Mouse (Mus musculus): ENCODE results near the gene Zfp111. TPM values are rescaled to one million over a fixed set of nuclear protein-coding genes. Genes with fewer than 3 reads are reported as not detected.

The Zfp111 gene
- total and polyA plus RNA-seq, 3 experiments, result 1.1 to 3.6 (median 3.2) TPM

DNA sequence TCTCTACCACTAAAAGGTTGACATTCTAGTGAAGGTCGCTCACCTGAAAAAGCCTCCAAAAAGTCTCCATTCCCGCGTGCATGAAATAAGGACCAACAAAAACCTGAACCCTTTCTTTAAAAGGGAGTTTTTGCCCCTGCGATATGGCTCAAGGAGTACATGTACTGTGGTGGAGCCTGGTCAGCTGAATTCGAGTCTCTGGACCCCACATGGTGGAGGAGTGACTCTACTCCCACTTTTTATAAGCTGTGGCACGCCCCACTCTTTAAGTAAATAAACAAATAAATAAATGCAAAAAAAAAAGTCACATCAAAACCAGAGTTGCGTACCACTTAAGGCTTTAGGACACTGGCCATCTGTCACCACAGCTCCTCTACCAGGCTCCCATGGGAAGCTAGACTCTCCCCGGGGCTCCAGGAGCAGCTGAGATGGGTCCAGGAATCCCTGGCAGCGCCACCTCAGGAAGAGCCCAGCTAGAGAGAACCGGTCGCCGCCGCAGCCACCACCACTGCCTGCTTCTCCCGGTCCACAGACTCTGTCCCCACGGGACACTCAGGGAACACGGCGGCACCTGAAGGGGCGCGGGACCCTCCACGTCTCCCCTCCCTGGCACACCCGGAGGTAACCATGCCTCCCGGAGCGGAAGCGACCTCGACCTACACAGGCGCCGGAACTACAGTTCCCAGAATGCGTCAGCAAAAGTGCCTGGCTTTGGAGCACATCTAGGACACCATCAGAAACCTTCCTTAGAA lies 26.0 kb upstream of the Zfp111 start, which contains the start of gene Zfp109:
Zfp109 (minus strand) TSS at position 521 of the 752 bp plus-strand sequence.
- Histone ChIP-seq H3K9ac (ENCODE audit: low read depth, low read length) (peak within 1 kb of the TSS; percentile 74), H3K36me3 (ENCODE audit: control insufficient read depth, insufficient read depth, low read length) (no peaks in the 10 kb centered on the region), H3K79me2 (replicated peaks; ENCODE audit: control insufficient read depth, insufficient read depth, low read length) (no peaks in the 10 kb centered on the region), H3K4me1 (ENCODE audit: control insufficient read depth, insufficient read depth, low read length) (no peaks in the 10 kb centered on the region), H3K27ac (peak within 1 kb of the TSS; percentile 54), H3K27me3 (ENCODE audit: control insufficient read depth, insufficient read depth, low read length) (no peaks in the 10 kb centered on the region), H3K4me3 (peak within 1 kb of the TSS; percentile 86)
- intact Hi-C loops (cut with DNase I), result no loop called here
- 6% methylated on average over 28 of the region's 28 CpGs for WGBS
- peak; percentile 64 to 67 for DNase-seq
- TF ChIP-seq POLR2A (IDR thresholded peaks at IDR 0.05; ENCODE audit: insufficient read depth, low read depth, low read length) (0 out of 2 replicates have a peak, but pooled peaks have one; percentile 24), EP300 (IDR thresholded peaks at IDR 0.05; ENCODE audit: insufficient read depth, low read depth, low read length) (no peak), CTCF (IDR thresholded peaks at IDR 0.05) (peak; percentile 9; the same call in 1 of the 2 replicates)

DNA sequence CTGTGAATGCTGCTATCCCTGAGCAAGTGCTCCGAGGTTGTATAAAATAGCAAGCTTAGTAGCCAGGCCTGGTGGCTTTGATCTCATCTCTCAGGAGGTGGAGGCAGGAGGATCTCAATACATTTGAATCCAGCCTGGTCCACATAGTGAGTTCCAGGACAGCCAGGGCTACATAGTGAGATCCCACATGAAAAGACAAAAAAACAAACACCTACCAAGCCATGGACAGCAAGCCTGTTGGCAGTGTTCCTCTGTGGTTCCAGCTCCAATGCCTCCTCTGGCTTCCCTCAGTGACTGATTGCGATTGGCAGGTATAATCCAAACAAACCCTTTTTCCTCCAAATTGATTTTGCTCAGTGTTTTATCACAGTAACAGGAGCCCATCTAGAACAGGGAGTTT lies 947 bp downstream of the Zfp111 start:
- no peak for DNase-seq
- intact Hi-C loops (cut with DNase I), result no loop called here
- WGBS, result 82% methylated on average over 2 of the region's 2 CpGs
- no peak for TF ChIP-seq CTCF (IDR thresholded peaks at IDR 0.05)
- no peak for TF ChIP-seq EP300 (IDR thresholded peaks at IDR 0.05; ENCODE audit: insufficient read depth, low read depth, low read length)
- no peak for TF ChIP-seq POLR2A (IDR thresholded peaks at IDR 0.05; ENCODE audit: insufficient read depth, low read depth, low read length)
- no peak overlapping the region for H3K27ac ChIP-seq
- 0 out of 2 replicates have a peak, but pooled peaks cover 2% of the 10 kb centered on the region for H3K36me3 ChIP-seq (ENCODE audit: control insufficient read depth, insufficient read depth, low read length)
- H3K27me3 ChIP-seq (ENCODE audit: control insufficient read depth, insufficient read depth, low read length), result no peaks in the 10 kb centered on the region
- H3K9ac ChIP-seq (ENCODE audit: low read depth, low read length), result no peak overlapping the region
- H3K4me1 ChIP-seq (ENCODE audit: control insufficient read depth, insufficient read depth, low read length), result peaks cover 2% of the 10 kb centered on the region
- no peak overlapping the region for H3K4me3 ChIP-seq
- H3K79me2 ChIP-seq (replicated peaks; ENCODE audit: control insufficient read depth, insufficient read depth, low read length), result no peaks in the 10 kb centered on the region

DNA sequence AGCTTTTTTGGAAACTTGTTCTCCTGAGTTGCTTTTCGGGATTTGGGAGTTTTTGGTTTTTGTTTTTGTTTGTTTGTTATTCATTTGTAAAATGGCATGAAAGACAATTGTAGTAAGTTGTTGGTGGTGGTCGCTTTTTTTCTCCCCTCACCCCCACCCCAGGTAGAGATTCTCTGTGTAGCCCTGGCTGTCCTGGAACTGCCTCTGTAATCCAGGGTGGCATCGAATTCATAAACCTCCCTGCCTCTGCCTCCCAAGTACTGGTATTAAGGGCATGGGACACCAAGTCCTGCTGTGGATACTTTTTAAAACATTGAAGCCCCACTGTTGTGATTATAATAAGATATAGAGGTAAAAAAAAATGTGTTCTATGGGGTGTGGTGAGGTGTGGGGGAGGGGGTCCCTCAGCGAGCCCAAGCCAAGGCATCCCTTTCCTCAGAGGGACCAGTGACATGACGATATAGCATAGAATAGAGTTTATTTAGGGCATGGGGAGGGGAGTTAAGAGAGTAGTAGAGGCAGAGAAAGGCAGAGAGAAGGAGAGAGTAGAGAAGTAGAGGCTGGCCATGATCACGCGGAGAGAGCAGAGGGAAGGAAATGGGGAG lies 2.9 kb downstream of the Zfp111 start:
- H3K9ac ChIP-seq (ENCODE audit: low read depth, low read length), result no peak overlapping the region; the same call in 1 of the 2 replicates
- H3K27ac ChIP-seq, result no peak overlapping the region
- intact Hi-C loops (cut with DNase I), result loop anchor here (2.0 to 5.0 kb wide), 5 partner anchors 59 to 128 kb away; partner anchors contain the start of genes Zfp112, Zfp180 and Zfp94
- H3K79me2 ChIP-seq (replicated peaks; ENCODE audit: control insufficient read depth, insufficient read depth, low read length), result no peaks in the 10 kb centered on the region
- no peak for TF ChIP-seq CTCF (IDR thresholded peaks at IDR 0.05)
- no peak for TF ChIP-seq POLR2A (IDR thresholded peaks at IDR 0.05; ENCODE audit: insufficient read depth, low read depth, low read length)
- no peak for TF ChIP-seq EP300 (IDR thresholded peaks at IDR 0.05; ENCODE audit: insufficient read depth, low read depth, low read length)
- 53% methylated on average over 7 of the region's 7 CpGs for WGBS
- H3K4me3 ChIP-seq, result peak overlapping the region; percentile 60
- DNase-seq, result no peak
- no peaks in the 10 kb centered on the region for H3K27me3 ChIP-seq (ENCODE audit: control insufficient read depth, insufficient read depth, low read length)
- H3K4me1 ChIP-seq (ENCODE audit: control insufficient read depth, insufficient read depth, low read length), result peaks cover 2% of the 10 kb centered on the region
- H3K36me3 ChIP-seq (ENCODE audit: control insufficient read depth, insufficient read depth, low read length), result 0 out of 2 replicates have a peak, but pooled peaks cover 2% of the 10 kb centered on the region

DNA sequence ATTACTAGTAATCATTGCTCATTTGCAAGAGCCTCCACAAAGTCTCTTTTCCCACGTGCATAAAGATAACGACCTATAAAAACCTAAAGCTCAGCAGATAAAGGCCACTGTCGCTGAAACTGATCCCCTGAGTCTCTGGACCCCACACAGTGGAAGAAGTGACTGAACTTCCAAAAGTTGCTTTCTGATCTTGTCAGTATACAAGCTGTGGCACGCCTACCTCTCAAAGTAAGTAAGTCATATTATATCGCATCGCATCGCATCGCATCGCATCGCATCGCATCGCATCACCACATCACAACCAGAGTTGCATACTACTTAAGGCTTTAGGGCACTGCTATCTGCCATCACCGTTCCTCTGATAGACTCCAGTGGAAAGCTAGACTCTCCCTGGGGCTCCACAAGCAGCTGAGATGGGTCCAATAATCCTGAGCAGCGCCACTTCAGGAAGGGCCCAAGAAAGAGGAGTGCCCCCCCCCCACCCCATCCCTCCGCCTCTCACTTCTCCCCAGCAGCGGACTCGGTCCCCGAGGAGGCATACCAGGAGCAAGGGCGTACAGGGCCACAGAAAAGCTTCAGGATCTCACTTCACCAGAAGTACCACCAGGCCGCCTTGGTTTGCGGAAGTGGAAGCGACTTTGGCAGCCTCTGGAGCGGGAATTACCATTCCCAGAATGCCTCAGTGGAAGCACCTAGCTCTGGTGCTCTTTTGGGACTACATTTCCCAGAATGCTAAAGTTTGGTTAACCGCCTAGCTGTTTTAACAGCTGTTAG lies 3.6 kb downstream of the Zfp111 start:
- Histone ChIP-seq H3K27ac (peak overlapping the region; percentile 3; the same call in 1 of the 2 replicates), H3K4me3 (peak overlapping the region; percentile 60), H3K4me1 (ENCODE audit: control insufficient read depth, insufficient read depth, low read length) (peaks cover 2% of the 10 kb centered on the region), H3K9ac (ENCODE audit: low read depth, low read length) (peak overlapping the region; percentile 92), H3K27me3 (ENCODE audit: control insufficient read depth, insufficient read depth, low read length) (no peaks in the 10 kb centered on the region), H3K79me2 (replicated peaks; ENCODE audit: control insufficient read depth, insufficient read depth, low read length) (no peaks in the 10 kb centered on the region), H3K36me3 (ENCODE audit: control insufficient read depth, insufficient read depth, low read length) (0 out of 2 replicates have a peak, but pooled peaks cover 2% of the 10 kb centered on the region)
- whole genome bisulfite sequencing, result 8% methylated on average over 24 of the region's 24 CpGs
- intact Hi-C loops (cut with DNase I), result loop anchor here (2.0 to 5.0 kb wide), 6 partner anchors 47 to 127 kb away; partner anchors contain the start of genes Zfp108, Zfp112, Zfp180 and Zfp94
- DNase-seq, result peak; percentile 73 to 75
- TF ChIP-seq POLR2A (IDR thresholded peaks at IDR 0.05; ENCODE audit: insufficient read depth, low read depth, low read length) (peak; percentile 50), CTCF (IDR thresholded peaks at IDR 0.05) (no peak)

DNA sequence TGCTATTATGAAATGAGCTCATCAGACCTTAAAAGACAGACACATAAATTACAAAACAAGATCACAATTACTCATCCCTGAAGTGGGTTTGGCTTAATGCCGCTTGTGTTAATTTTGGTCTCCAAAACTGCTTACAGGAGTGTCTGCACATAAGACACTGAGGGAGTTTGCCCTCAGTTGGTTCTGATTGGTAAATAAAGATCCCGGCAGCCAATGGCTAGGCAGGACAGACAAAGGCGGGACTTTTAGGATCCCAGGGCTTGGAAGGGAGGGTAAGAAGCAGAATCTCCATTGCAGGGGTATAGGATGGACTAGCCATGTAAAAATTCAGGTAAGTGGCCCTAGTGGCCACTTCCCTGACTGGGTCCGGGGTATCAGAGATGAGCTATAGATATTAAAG lies 14.3 kb downstream of the Zfp111 start:
- intact Hi-C loops (cut with DNase I), result no loop called here
- H3K36me3 ChIP-seq (ENCODE audit: control insufficient read depth, insufficient read depth, low read length), result no peaks in the 10 kb centered on the region; the same call in 1 of the 2 replicates
- no peak overlapping the region for H3K27ac ChIP-seq
- H3K4me1 ChIP-seq (ENCODE audit: control insufficient read depth, insufficient read depth, low read length), result no peaks in the 10 kb centered on the region
- WGBS, result 98% methylated on average over 4 of the region's 4 CpGs
- H3K9ac ChIP-seq (ENCODE audit: low read depth, low read length), result no peak overlapping the region
- H3K4me3 ChIP-seq, result no peak overlapping the region
- TF ChIP-seq POLR2A (IDR thresholded peaks at IDR 0.05; ENCODE audit: insufficient read depth, low read depth, low read length), result no peak
- no peak for TF ChIP-seq CTCF (IDR thresholded peaks at IDR 0.05)
- TF ChIP-seq EP300 (IDR thresholded peaks at IDR 0.05; ENCODE audit: insufficient read depth, low read depth, low read length), result no peak
- no peak for DNase-seq
- no peaks in the 10 kb centered on the region for H3K79me2 ChIP-seq (replicated peaks; ENCODE audit: control insufficient read depth, insufficient read depth, low read length)
- no peaks in the 10 kb centered on the region for H3K27me3 ChIP-seq (ENCODE audit: control insufficient read depth, insufficient read depth, low read length)
